Mouse (Mus musculus) megakaryocyte-erythroid progenitor cell, adult 5-6 weeks (primary cell): ENCODE measurements at regions not wholly inside any gene's neighbourhood (a gene's known extent, or its start where the extent isn't known, plus 50 kb on each side); places are given as distances from the start of the nearest gene placed in this dataset.

Experiments
- ATAC-seq: replicated peaks from 2 replicates; pipeline ENCODE4 v1.8.0; 2016; ENCODE audit warnings: mild to moderate bottlenecking, inconsistent platforms; ENCODE audit not compliant: severe bottlenecking, poor library complexity, low FRiP score, low TSS enrichment

GRCm38 (mm10) chr12:27076107-27076738, 266.2 kb downstream of the Sox11 start:
- ATAC-seq, result no peak

DNA sequence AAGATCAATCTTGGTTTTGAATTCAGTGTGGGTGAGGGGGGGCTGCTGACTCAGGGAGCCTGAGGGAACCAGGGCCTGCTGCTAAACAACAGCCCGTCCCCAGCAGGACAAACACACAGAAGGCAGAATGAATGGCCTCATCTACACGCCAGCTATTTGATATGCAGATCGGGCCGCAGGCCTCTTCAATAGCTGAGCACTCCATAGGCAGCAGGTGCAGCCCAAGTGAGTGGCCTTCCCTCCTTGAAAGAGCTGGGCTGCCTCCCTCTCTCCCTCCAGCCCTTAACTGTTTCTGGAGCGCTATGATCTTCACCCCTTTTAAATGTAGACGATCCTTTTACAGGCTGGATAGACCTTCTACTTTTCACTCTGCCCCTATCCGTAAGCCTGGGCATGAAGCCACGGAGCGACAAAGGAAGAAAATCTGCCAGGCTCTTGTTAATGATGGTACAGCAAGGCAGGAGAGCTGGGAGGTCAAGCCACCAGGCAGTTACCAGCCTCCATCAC, 277.3 kb downstream of the Sox11 start:
- no peak for ATAC-seq

GRCm38 (mm10) chr12:27063518-27063917, 278.9 kb downstream of the Sox11 start:
- ATAC-seq, result no peak

GRCm38 (mm10) chr12:27062511-27063264, 279.7 kb downstream of the Sox11 start:
- no peak for ATAC-seq

DNA sequence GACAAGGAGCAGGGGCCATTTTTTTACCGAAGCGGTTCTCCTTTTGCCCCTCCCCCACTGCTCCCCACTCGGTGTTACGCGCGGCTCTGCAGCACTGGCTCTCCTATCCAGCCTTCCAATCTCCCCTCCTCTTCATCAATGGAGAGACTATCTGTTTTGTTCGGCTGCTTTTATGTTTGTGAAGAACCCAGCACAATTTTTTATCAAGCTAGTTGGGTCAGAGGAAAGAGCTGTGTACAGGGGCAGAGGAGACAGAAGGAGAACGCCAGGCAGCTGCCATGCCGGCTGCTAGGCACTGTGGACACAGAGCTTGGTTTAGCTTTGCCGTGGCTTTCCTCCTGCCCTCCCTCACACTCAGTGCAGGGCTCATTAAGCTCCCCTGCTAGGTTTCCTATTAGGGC, 280.3 kb downstream of the Sox11 start:
- no peak for ATAC-seq

DNA sequence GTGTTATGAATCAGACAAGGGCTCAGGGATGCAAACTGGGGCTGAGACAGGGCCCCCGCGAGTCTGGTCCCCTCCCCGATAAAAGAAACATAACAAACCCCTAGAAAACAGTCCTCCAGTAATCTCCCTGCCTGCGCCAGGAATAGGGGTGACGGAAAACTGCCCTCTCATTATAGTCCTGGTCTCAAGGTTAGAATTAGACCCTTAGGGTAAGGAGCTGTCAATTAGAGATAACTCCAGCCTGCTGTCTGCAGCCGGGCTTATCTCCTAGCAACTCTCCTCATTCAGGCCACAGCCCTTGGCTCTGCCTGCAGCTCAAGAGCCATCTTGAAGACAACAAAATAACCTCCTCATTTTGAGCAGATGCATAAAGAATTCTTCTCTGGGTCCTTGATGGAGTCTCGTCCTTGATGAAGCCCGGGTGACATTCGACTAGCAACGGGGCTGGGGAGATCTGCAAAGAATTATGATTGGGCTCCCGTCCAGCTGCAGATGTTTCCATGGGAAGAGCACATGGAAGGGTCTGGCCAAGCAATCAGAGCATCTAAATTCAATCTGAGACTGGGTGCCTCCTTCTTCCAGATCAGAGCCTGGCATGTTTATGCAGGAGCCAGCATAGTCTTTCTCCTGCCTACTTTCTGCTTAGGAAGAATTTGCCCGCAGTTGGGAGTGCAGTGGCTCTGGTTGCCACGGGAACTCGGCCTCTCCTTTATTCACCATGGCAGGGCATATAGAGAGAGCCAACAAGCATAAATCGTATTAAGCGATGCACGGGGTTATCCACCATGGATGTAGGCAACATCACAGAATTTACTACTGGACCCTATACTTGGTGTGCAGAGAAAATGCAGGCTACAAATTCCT, 281.2 kb downstream of the Sox11 start:
- no peak for ATAC-seq

GRCm38 (mm10) chr12:27059885-27060284, 282.5 kb downstream of the Sox11 start:
- ATAC-seq, result no peak

DNA sequence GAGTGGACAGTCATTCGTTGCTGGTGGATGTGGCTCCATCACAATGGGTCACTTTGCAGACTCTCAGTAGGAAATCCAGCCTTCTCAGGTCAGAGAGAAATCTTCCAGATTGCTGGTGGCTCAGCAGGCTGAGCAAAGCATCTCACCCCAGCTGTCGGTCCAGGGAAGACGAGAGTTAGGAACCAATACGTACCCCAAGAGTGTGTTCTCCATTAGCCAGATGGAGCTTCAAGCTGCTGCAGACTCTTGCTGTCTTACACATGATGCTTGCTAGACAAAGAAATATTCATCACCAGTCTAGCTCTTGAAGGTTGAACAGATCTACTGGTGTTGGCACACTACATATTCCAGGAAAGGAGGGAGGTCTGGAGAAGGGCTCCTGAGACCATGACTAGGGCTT, 288.0 kb downstream of the Sox11 start:
- no peak for ATAC-seq

DNA sequence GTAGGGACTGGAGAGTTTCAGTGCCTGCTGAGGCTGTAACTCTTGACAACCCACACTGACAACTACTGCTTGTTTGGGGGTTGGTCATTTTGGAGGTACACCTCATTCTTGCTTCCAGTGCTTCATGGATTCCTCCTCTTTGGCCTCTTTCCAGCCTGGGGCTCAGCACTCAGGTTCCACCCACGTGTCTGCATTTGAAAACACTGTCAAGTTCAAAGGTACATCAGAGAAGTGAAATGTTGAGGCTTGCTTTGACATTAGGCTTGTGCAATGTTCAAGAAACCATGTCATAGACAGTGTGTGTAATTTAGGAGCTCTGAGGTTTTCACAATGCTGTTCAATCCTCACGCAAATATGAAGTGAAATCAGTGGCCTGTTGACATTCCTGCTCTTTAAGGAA, 304.5 kb downstream of the Sox11 start:
- ATAC-seq, result no peak

DNA sequence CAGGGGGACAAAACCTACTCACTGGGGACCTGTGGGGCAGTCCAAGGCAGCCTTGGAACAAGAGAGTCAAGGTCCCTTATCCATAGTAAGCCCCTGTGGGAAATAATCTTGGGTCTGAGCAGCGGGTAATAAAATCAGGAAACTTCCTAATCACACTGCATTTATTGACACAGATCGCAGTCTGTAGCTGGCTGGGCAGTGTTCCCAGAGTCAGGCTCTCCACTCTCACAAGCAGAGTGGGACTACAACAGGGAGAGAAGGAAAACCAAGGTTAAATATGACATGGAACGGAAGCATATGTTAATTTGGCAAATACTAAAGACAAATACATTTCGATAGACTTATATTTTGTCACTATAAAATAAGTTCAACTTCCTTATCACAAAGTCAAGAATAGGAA, 322.6 kb downstream of the Sox11 start:
- ATAC-seq, result no peak

- no peak for ATAC-seq
Measured at GRCm38 (mm10) chr12:27018366-27018765, 324.0 kb downstream of the Sox11 start.

DNA sequence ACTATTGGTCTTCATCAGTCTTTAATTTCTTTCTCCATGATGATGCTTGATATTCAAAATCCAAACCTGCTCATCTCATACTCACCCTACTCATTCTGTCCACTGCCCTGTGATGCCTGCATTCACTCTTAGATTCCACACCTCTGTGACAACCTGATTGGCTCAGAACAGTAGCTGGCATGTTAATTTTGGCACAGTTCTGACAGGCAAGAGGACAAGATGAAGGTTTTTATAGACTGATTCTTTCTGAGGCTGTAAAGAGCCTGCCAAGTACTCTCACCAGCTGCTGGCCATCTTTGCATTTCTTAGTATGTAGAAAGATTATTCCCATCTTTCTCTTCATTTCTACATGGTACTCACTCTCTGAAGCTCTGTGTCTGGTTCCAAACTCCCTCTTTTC, 343.1 kb downstream of the Sox11 start:
- ATAC-seq, result no peak

GRCm38 (mm10) chr12:26976284-26977065, 365.9 kb downstream of the Sox11 start:
- ATAC-seq, result no peak

DNA sequence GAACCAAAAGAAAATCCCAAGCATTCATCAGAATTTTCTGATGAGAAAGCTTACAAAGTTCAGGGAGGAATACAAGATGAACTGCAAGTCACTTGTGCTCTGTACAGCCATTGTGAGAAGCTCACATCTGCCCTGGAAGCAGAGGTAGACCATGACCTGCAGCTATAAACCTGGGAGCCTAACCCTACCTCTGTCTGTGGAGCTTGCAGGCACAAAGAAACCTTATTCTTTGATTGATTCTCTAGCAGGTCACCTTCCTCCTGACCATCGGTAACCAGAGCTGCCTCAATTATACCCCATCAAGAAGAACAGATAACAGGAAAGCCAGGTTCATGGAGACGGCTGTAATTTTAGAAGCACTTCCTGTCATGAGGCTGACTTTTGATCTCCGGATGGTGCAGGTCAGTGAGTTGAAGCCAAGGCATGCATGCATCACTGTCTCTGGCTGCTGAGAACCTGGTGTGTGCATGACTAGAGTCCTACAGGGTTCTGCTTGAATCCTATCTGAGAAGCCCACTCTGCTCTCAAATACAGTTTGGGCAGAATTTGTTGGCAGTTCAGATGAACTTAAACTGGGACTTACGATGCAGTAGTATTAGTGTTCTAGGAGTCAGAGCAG, 369.8 kb downstream of the Sox11 start:
- no peak for ATAC-seq

GRCm38 (mm10) chr12:26967018-26967737, 375.2 kb downstream of the Sox11 start:
- no peak for ATAC-seq

DNA sequence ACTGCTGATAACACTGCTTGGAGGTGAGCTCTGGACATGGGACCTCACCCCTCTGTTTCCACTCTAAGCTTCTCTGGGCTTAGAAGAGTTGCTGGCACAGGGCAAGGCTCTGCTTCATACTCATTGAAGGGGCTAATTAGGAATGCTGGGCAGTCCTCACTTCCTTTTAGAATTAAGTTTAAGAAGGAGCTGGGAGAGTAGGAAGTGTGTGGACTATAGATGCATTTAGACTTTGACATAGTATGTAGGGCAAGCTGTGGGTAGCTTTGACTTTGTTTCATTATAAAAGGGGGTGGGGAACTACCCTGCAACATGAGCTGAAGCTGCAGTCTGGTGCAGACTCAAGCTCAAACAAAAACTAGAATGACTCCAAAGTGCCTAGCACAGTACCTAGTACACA, 378.5 kb downstream of the Sox11 start:
- ATAC-seq, result no peak

DNA sequence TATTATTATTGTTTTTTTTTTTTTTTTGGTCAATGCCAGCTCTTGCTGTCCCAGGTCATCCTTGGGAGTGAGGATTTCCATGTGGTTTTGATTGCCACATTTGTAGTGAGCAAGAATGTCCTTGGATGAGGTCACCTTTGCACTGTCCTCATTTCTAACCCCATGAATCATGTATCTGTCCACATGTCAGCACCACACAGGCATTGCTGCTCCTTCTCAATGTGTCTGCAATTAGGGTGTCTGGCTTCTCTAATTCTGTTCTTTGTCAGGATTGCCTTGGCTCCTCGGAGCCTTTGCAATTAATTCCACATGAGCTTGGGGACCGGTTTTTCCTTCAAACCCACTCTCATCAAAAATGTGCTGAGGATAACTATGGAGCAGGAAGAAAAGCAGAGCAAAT, 402.5 kb downstream of the Sox11 start:
- no peak for ATAC-seq

DNA sequence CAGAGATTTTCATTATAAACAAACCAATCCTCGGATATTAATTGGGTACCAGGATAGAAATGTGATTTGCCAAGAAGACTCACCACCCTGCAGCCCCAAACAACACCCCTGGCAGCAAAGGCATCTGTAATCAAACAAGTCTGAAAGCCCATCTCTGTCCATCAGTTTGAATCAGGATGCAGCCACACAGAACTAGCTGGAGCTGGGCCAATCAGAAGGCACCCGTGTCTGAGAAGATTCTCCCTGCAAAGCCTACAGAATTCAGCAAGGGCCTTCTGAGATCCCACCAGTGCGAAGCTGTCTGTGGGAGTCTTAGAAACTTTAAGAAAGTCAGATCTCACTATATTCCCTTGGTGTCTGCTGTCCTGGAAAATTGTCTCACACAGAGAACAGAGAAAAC, 404.5 kb downstream of the Sox11 start:
- no peak for ATAC-seq
